Mouse (Mus musculus) left cerebral cortex, postnatal 36 days (tissue): Measurements from ENCODE around the gene Antxr1. TPM values are rescaled to one million over a fixed set of nuclear protein-coding genes. Genes with fewer than 3 reads are reported as not detected.

ENCODE experiments used
- DNase-seq, 2 experiments: peaks; one replicate each; pipeline ENCODE4 v3.0.0; 2021 to 2022; ENCODE audit warnings: low spot score in 2 of 2, mixed read lengths in 1 of 2
- intact Hi-C: fragments of 180-260 bp; cut with DNase I; formaldehyde crosslinking; loops from one replicate; pipeline ENCODE4 v1.15.1; 2025
- total RNA-seq, 2 experiments: library from RNA; stranded (reverse); gene quantifications; 2 replicates each; pipeline ENCODE4 v1.2.3; 2021

The Antxr1 gene
- total RNA-seq, 2 experiments from 2014 or later, result 12.5 to 13.2 TPM

- intact Hi-C loops, result no loop called here
- no peak for DNase-seq
Observed at GRCm38 (mm10) chr6:87301991-87302390, 33.6 kb downstream of the Antxr1 start.

- no peak for DNase-seq
- intact Hi-C loops, result no loop called here
Observed at GRCm38 (mm10) chr6:87294904-87295303, 40.7 kb downstream of the Antxr1 start.

GRCm38 (mm10) chr6:87292911-87293851, 42.4 kb downstream of the Antxr1 start:
- intact Hi-C loops, result no loop called here
- DNase-seq, result no peak

- DNase-seq, result no peak
- intact Hi-C loops, result no loop called here
Observed at GRCm38 (mm10) chr6:87287251-87287650, 48.4 kb downstream of the Antxr1 start.

- intact Hi-C loops, result no loop called here
- DNase-seq, result no peak
Observed at GRCm38 (mm10) chr6:87285365-87285749, 50.3 kb downstream of the Antxr1 start.

GRCm38 (mm10) chr6:87284716-87285364, 50.8 kb downstream of the Antxr1 start:
- intact Hi-C loops, result no loop called here

GRCm38 (mm10) chr6:87282346-87282781, 53.3 kb downstream of the Antxr1 start:
- intact Hi-C loops, result no loop called here
- no peak for DNase-seq

More at GRCm38 (mm10) chr6:87284716-87285364, 50.8 kb downstream of the Antxr1 start:
- DNase-seq, result no peak

GRCm38 (mm10) chr6:87281771-87282170, 53.9 kb downstream of the Antxr1 start:
- intact Hi-C loops, result no loop called here
- DNase-seq, result no peak

GRCm38 (mm10) chr6:87278151-87278550, 57.5 kb downstream of the Antxr1 start:
- intact Hi-C loops, result no loop called here
- no peak for DNase-seq

GRCm38 (mm10) chr6:87277527-87277926, 58.1 kb downstream of the Antxr1 start:
- intact Hi-C loops, result no loop called here
- DNase-seq, result no peak

GRCm38 (mm10) chr6:87276941-87277340, 58.7 kb downstream of the Antxr1 start:
- peak in 1 of 2 experiments; percentile 24 for DNase-seq
- intact Hi-C loops, result no loop called here

GRCm38 (mm10) chr6:87274779-87275178, 60.8 kb downstream of the Antxr1 start:
- intact Hi-C loops, result no loop called here
- no peak for DNase-seq

GRCm38 (mm10) chr6:87273791-87274190, 61.8 kb downstream of the Antxr1 start:
- no peak for DNase-seq
- intact Hi-C loops, result no loop called here

GRCm38 (mm10) chr6:87273141-87273540, 62.5 kb downstream of the Antxr1 start:
- DNase-seq, result no peak
- intact Hi-C loops, result no loop called here

- intact Hi-C loops, result no loop called here
Observed at GRCm38 (mm10) chr6:87272202-87272601, 63.4 kb downstream of the Antxr1 start.

GRCm38 (mm10) chr6:87270452-87270851, 65.2 kb downstream of the Antxr1 start:
- peak; percentile 55 to 59 for DNase-seq
- intact Hi-C loops, result no loop called here

More at GRCm38 (mm10) chr6:87272202-87272601, 63.4 kb downstream of the Antxr1 start:
- no peak for DNase-seq

- DNase-seq, result no peak
- intact Hi-C loops, result no loop called here
Observed at GRCm38 (mm10) chr6:87269950-87270349, 65.7 kb downstream of the Antxr1 start.

GRCm38 (mm10) chr6:87262666-87263065, 73.0 kb downstream of the Antxr1 start:
- DNase-seq, result no peak
- intact Hi-C loops, result no loop called here

- intact Hi-C loops, result no loop called here
- DNase-seq, result no peak
Observed at GRCm38 (mm10) chr6:87258976-87259375, 76.6 kb downstream of the Antxr1 start.

GRCm38 (mm10) chr6:87257981-87258775, 77.4 kb downstream of the Antxr1 start:
- intact Hi-C loops, result no loop called here
- DNase-seq, result peak; percentile 42 to 55
